Mouse (Mus musculus): ENCODE measurements around the gene Itpk1. TPM values are rescaled to one million over a fixed set of nuclear protein-coding genes. Genes with fewer than 3 reads are reported as not detected.

Gene Itpk1
- polyA plus RNA-seq, 1 experiment from 2014 or later = 20.5 TPM

DNA sequence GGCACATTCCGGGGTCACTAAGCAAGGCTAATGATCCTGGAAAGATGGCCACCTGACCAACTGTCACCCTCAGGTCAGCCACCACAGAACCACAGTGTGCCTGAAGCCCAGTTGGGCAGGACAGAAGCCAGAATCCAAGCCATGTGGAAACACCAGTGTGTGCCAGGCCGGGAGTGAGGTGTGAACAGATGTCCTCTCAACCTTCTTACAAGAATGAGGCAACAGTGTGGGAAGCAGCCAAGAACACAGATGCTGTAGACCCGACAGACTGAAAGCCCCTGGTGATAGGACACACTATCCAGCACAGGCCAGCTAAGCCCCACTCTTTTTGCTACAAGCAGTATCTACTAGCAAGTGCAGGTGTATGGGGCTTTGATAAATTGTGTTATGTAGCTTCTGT is 119.3 kb downstream of the Itpk1 start:
- 89% methylated on average over 3 of the region's 3 CpGs for WGBS
- H3K27me3 ChIP-seq (ENCODE audit: insufficient read depth, poor library complexity, severe bottlenecking) = no peaks in the 10 kb centered on the region
- no peak overlapping the region for H3K27ac ChIP-seq
- no peak for DNase-seq (ENCODE audit: low spot score)
- H3K4me3 ChIP-seq = no peak overlapping the region
- peaks cover 42% of the 10 kb centered on the region for H3K36me3 ChIP-seq
- H3K9me3 ChIP-seq = no peaks in the 10 kb centered on the region
- H3K4me1 ChIP-seq (replicated peaks) = no peaks in the 10 kb centered on the region

DNA sequence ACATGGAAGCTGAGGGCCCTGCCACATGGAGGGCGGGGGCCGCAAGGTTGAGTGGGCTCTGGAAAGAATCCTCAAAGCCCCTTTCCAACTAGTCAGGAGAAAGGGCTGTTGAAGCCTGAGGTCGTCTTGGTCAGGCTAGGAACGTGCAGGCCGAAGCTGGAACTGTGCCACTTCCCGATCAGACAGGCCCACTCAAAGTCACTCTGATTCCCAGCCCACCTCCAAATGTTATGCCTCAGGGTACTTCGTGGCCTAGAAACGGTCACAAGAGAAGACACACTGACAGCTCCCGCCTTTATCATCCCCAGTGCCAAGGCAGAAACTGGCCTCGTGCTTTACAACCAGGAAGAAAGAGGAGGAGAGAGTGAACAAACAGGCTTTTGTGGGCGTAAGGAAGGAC is 122.3 kb downstream of the Itpk1 start:
- Histone ChIP-seq H3K4me1 (replicated peaks) (no peaks in the 10 kb centered on the region), H3K27ac (no peak overlapping the region), H3K9me3 (no peaks in the 10 kb centered on the region), H3K36me3 (peaks cover 59% of the 10 kb centered on the region), H3K27me3 (ENCODE audit: insufficient read depth, poor library complexity, severe bottlenecking) (no peaks in the 10 kb centered on the region), H3K4me3 (no peak overlapping the region)
- no peak for DNase-seq (ENCODE audit: low spot score)
- WGBS = 84% methylated on average over 11 of the region's 11 CpGs

DNA sequence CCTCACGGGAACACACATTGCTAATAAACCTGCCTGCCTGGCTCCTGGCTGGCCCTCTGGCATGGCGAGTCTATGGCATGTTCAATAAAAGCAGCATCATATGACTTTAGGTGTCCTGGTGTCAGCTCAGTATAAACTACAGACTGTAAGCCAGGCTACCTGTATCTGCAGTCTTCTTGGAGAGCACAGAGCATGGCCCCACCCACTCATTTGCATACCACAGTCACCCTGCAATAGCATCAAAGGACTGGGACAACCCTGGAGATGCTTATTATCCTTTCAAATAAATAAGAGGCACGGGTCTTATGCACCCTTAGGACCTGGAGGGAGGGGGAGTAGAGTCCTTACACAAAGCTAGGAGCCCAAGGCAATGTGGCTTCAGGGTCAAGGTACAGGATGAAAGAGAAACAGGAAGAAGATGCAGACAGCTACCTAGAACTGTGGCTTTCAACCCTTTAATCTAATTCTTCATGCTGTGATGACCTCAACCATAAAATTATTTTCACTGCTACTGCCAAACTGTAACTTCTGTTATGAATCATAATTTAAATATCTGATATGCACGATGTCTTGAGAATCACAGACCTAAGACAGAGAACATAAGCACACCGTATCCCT is 123.0 kb downstream of the Itpk1 start:
- H3K36me3 ChIP-seq = peaks cover 62% of the 10 kb centered on the region
- H3K4me1 ChIP-seq (replicated peaks) = no peaks in the 10 kb centered on the region
- no peaks in the 10 kb centered on the region for H3K27me3 ChIP-seq (ENCODE audit: insufficient read depth, poor library complexity, severe bottlenecking)
- H3K27ac ChIP-seq = no peak overlapping the region
- H3K4me3 ChIP-seq = no peak overlapping the region
- WGBS = 78% methylated on average over 5 of the region's 5 CpGs
- no peaks in the 10 kb centered on the region for H3K9me3 ChIP-seq
- no peak for DNase-seq (ENCODE audit: low spot score)

DNA sequence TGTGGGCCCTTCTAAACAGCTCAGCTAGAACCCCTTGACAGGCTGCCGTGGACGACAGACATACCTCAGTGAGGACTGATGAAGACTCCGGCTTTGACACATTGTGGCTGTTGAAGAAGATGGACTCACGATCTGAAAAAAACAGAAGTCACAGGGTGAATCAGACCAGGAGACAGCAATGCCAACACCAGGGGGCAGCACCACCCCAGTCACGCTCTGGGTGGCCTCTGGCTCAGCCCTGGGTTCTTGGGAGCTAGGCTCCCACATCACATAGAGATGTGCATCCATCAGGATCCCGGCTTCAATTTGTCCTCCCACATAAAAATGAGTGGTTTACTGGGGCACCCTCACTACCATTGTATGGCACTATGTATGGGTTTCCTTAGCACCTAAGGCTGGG is 125.7 kb downstream of the Itpk1 start:
- Histone ChIP-seq H3K27me3 (ENCODE audit: insufficient read depth, poor library complexity, severe bottlenecking) (no peaks in the 10 kb centered on the region), H3K9me3 (no peaks in the 10 kb centered on the region), H3K4me1 (replicated peaks) (no peaks in the 10 kb centered on the region), H3K36me3 (peaks cover 49% of the 10 kb centered on the region), H3K4me3 (no peak overlapping the region), H3K27ac (no peak overlapping the region)
- DNase-seq (ENCODE audit: low spot score) = peak; percentile 81
- 62% methylated on average over 6 of the region's 6 CpGs for WGBS

DNA sequence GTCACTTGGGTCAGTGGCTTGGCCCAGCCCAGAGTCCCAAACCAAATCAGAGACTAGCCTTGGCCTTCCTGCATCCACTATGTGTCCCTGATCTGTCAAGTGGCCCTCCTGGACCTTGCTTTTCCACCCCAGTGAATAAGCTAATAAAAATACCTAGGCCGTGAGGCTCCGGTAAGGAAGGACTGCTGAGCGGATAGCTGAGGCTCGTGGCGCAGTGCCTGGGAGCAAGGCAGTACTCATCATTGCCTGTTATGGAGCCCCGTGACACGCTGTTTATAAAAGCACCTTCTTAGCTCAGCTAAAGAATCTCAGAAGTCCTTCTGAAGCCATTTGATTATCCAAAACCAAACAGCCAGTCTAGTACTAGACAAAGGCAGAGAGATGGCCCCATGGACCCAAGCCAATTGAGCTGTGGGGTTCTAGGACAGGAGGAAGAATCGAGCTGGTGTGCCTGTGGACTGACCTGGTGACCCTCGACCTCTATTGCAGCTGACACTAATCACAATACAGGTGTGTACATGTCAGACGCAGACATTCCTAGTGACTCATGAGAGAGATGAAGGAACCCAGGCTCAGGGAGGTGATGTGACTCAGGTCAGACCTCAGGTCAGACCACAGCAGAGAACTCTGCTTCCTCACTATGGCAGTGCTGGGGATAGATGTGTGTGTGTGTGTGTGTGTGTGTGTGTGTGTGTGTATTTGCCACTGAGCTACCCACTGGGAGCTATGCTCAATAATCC is 127.9 kb downstream of the Itpk1 start:
- Histone ChIP-seq H3K9me3 (no peaks in the 10 kb centered on the region), H3K4me3 (no peak overlapping the region), H3K27ac (no peak overlapping the region), H3K27me3 (ENCODE audit: insufficient read depth, poor library complexity, severe bottlenecking) (no peaks in the 10 kb centered on the region), H3K36me3 (peaks cover 53% of the 10 kb centered on the region), H3K4me1 (replicated peaks) (no peaks in the 10 kb centered on the region)
- WGBS = 90% methylated on average over 10 of the region's 10 CpGs
- no peak for DNase-seq (ENCODE audit: low spot score)

DNA sequence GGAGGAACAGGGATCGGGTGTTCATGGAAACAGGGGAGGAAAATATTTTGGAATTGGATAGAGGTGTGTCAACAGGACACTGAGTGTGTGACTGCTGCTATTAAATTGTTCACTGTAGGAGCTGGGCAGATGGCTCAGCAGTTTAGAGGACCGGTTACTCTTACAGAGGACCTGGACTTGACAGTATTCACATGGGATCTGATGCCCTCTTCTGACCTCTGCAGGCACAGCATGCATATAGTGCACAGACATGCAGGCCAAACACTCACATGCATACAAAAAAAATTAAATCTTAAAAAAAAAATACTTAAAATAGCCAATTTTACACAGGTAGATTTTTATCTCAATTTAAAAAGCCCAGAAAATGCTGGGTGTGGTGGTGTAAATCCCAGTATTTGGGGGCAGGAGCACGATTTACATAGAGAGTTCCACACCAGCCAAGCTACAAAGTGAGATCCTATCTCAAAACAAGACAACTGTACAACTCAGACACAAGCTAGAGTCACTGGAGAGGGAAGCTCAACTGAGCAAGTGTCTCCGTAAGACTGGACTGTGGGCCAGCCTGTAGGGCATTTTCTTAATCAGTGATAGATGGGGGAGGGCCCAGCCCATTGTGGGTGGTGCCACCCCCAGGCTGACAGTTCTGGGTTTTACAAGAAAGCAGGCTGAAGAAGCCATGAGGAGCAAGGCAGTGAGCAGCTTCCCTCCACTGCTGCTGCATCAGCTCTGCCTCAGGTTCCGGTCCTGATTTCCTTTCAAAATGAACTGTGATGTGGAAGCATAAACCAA is 129.0 kb downstream of the Itpk1 start:
- Histone ChIP-seq H3K36me3 (peaks cover 63% of the 10 kb centered on the region), H3K27me3 (ENCODE audit: insufficient read depth, poor library complexity, severe bottlenecking) (no peaks in the 10 kb centered on the region), H3K4me3 (no peak overlapping the region), H3K27ac (no peak overlapping the region), H3K9me3 (no peaks in the 10 kb centered on the region), H3K4me1 (replicated peaks) (no peaks in the 10 kb centered on the region)
- WGBS = 85% methylated on average over 5 of the region's 5 CpGs
- no peak for DNase-seq (ENCODE audit: low spot score)

DNA sequence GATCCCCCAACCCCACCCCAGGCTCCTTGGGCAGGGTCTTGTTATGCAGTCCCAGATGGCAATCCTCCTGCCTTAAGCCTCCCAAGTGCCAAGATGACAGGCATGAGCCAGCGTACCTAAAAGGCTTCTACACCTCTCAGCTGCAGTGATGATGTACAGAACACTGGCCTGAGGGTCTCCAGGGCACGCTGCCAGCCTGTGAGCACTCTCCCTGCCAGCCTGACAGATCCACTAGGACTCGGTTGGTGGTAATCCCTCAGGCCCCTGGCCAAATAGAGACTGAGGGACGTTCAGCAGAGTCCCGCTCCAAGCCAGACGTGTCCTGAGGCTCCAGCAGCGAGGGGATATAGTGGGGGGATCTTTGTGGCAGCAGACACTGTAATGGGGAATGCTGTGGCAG is 131.7 kb downstream of the Itpk1 start:
- no peak for DNase-seq (ENCODE audit: low spot score)
- H3K4me1 ChIP-seq (replicated peaks) = 0 out of 2 replicates have a peak, but pooled peaks cover 3% of the 10 kb centered on the region
- peaks cover 70% of the 10 kb centered on the region for H3K36me3 ChIP-seq
- H3K4me3 ChIP-seq = no peak overlapping the region
- H3K9me3 ChIP-seq = no peaks in the 10 kb centered on the region
- no peak overlapping the region for H3K27ac ChIP-seq
- H3K27me3 ChIP-seq (ENCODE audit: insufficient read depth, poor library complexity, severe bottlenecking) = no peaks in the 10 kb centered on the region
- WGBS = 83% methylated on average over 7 of the region's 7 CpGs

DNA sequence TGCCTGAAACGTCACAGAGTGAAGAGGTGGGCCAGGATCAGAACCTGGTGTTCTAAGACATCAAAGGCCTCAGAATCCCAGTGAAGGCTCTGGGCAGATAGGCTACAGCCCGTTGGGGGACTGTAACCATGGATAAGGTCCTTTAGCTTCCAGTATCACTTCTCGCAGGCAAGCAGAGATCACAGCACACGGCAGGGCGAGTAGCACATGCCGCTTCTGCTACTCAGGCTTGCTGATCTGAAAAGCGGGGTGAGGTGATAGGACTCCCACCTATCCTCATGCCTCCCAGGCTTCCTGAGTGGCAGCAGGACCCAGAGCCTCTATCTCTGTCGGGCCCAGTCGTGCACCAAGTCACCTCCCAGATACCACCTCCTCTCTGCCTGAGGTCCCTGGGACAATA is 133.1 kb downstream of the Itpk1 start:
- Histone ChIP-seq H3K4me1 (replicated peaks) (0 out of 2 replicates have a peak, but pooled peaks cover 3% of the 10 kb centered on the region), H3K9me3 (no peaks in the 10 kb centered on the region), H3K27me3 (ENCODE audit: insufficient read depth, poor library complexity, severe bottlenecking) (no peaks in the 10 kb centered on the region), H3K4me3 (no peak overlapping the region), H3K36me3 (peaks cover 58% of the 10 kb centered on the region), H3K27ac (no peak overlapping the region)
- no peak for DNase-seq (ENCODE audit: low spot score)
- 89% methylated on average over 9 of the region's 9 CpGs for WGBS

DNA sequence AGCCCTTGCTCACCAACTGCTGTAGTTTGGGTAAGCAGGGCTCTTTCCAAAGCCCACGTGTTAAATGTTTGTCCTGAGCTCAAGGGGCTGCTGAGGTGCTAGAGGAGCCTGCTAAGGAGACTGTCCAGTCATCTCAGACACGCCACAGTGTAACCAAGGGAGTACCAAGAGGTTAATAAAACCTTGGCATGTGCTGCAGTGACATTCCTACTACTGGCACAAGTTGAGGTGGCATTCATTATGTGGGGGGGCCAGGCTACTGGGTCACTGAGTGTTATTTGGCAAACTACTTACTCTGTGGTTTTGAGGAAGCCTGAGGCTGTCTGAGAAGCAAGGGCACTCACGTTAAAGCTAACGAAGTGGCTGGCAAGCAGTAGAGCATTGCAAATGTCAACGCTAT is 134.0 kb downstream of the Itpk1 start:
- Histone ChIP-seq H3K9me3 (no peaks in the 10 kb centered on the region), H3K36me3 (peaks cover 58% of the 10 kb centered on the region), H3K27me3 (ENCODE audit: insufficient read depth, poor library complexity, severe bottlenecking) (no peaks in the 10 kb centered on the region), H3K4me1 (replicated peaks) (0 out of 2 replicates have a peak, but pooled peaks cover 3% of the 10 kb centered on the region), H3K27ac (no peak overlapping the region), H3K4me3 (no peak overlapping the region)
- 82% methylated on average over 5 of the region's 5 CpGs for WGBS
- DNase-seq (ENCODE audit: low spot score) = no peak

DNA sequence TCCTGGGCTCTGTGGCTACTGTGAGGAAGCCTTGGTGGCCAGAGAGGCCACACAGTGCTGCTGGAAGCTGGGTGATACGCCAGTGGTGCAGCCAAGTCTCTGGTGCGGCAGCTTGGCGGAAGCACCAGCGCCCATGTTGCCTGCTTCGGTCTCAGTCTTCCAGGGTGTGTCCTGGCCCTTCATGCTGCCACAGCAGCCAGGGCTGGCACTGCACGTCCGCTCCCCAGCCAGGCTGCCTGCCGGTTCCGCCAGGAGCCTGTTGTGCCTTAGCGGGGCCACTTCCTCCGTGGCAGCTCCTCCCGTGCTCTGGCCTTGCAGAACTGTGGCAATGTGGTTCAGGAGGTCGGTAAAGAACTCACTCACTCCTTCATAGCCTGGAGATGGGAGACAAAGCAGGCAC is 134.6 kb downstream of the Itpk1 start:
- Histone ChIP-seq H3K36me3 (peaks cover 58% of the 10 kb centered on the region), H3K9me3 (no peaks in the 10 kb centered on the region), H3K4me1 (replicated peaks) (0 out of 2 replicates have a peak, but pooled peaks cover 3% of the 10 kb centered on the region), H3K4me3 (no peak overlapping the region), H3K27me3 (ENCODE audit: insufficient read depth, poor library complexity, severe bottlenecking) (no peaks in the 10 kb centered on the region), H3K27ac (no peak overlapping the region)
- 88% methylated on average over 13 of the region's 13 CpGs for WGBS
- no peak for DNase-seq (ENCODE audit: low spot score)

DNA sequence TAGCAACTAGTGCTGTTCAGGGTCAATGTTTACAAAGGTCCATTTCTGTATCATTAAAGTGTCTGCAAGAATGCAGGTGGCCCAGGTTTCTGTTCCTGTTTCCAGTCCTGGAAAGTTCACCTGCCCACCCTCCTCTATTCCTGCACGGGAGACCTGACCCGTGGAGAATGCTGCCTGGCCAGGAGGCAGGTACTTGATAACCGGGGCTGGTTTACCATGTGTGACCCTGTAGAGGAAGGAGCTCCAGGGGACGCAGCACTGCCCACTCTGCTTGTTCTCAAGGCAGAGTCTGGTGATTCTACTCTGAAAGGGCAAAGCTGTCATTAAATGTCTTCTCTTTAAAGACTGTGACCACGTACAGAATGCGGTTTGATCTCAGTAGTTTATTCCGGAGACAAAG is 136.5 kb downstream of the Itpk1 start:
- Histone ChIP-seq H3K27ac (no peak overlapping the region), H3K9me3 (no peaks in the 10 kb centered on the region), H3K27me3 (ENCODE audit: insufficient read depth, poor library complexity, severe bottlenecking) (no peaks in the 10 kb centered on the region), H3K36me3 (peaks cover 41% of the 10 kb centered on the region), H3K4me1 (replicated peaks) (0 out of 2 replicates have a peak, but pooled peaks cover 3% of the 10 kb centered on the region), H3K4me3 (no peak overlapping the region)
- DNase-seq (ENCODE audit: low spot score) = no peak
- 81% methylated on average over 7 of the region's 7 CpGs for WGBS

DNA sequence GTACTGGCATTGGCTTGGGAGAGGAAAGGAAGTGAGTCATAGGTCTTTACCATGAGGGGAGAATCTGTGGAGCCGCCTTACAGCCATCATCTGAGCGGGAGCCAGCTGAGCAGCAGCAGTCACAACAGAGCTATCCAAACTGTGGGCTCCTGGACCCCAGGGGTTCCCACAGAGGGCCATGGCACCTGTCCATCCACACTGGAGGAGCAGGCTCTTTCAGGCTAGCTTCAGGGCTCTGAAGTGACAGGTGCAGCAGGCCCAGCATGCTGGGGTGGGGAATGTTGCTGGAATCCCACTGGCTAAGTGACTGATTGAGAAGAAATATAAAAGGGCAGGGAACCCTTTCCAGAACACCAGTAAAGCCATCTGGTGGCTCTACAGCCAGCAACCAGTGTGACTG is 137.8 kb downstream of the Itpk1 start:
- WGBS = 93% methylated on average over 2 of the region's 2 CpGs
- no peak overlapping the region for H3K27ac ChIP-seq
- DNase-seq (ENCODE audit: low spot score) = no peak

DNA sequence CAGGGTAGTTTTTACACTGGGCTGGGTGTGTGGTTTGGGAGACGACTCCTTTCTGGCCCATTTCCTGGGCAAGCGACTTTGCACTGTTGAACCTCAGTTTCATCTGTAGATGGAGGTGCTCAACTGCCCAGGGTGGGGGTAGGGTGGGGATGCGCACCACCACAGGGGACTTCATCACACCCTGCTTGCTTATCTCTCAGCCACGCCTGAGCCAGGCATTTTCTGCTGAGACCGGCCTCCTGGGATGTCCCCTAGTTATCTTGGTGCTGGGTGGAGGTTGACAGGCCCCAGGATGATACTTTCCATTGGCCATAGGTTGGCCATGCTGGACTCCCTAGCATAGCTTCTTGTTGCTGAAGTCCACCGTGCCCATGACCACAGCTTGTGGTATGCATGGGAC is 139.6 kb downstream of the Itpk1 start:
- DNase-seq (ENCODE audit: low spot score) = no peak
- H3K36me3 ChIP-seq = peaks cover 16% of the 10 kb centered on the region
- H3K4me3 ChIP-seq = no peak overlapping the region
- H3K27ac ChIP-seq = no peak overlapping the region
- 0 out of 2 replicates have a peak, but pooled peaks cover 3% of the 10 kb centered on the region for H3K4me1 ChIP-seq (replicated peaks)
- no peaks in the 10 kb centered on the region for H3K9me3 ChIP-seq
- WGBS = 82% methylated on average over 6 of the region's 6 CpGs
- H3K27me3 ChIP-seq (ENCODE audit: insufficient read depth, poor library complexity, severe bottlenecking) = no peaks in the 10 kb centered on the region

More for the DNA sequence above, 137.8 kb downstream of the Itpk1 start:
- Histone ChIP-seq H3K4me1 (replicated peaks) (0 out of 2 replicates have a peak, but pooled peaks cover 3% of the 10 kb centered on the region), H3K4me3 (no peak overlapping the region), H3K9me3 (no peaks in the 10 kb centered on the region), H3K27me3 (ENCODE audit: insufficient read depth, poor library complexity, severe bottlenecking) (no peaks in the 10 kb centered on the region), H3K36me3 (peaks cover 34% of the 10 kb centered on the region)

Data from hindbrain, embryonic 10.5 days (tissue).